Mouse (Mus musculus) bone marrow macrophage, adult 2 months (primary cell): ENCODE results near the gene Msn.
"Not testable (repeated sequence)": the region's sequence is repeated elsewhere in the genome, so short reads cannot be mapped to it uniquely, and the experiment has no call there.

ENCODE experiments used
- CTCF ChIP-seq: IDR thresholded peaks from 2 replicates; pipeline ENCODE4 v1.5.1; 2012; ENCODE audit warnings: low read depth, mild to moderate bottlenecking, low read length, moderate library complexity
- POLR2A ChIP-seq: IDR thresholded peaks from 2 replicates; pipeline ENCODE4 v1.6.1; 2012; ENCODE audit warnings: mild to moderate bottlenecking, low read depth, low read length, borderline replicate concordance

DNA sequence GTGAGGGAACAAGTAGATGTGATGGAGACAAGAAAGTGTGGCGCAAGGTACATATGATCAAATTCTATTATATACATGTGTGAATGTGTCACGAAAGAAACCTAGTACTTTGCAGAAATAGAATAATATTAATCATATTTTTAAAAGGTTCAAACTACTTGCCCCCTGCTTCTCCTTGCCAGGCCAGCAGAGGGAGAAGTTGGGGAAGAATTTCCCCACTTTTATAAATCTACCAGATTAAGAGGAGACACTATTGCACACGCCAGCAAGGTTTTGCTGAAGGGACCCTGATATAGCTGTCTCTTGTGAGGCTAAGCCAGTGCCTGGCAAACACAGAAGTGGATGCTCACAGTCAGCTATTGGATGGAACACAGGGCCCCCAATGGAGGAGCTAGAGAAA lies 109.3 kb downstream of the Msn start:
- TF ChIP-seq CTCF, POLR2A: not testable (repeated sequence)
